Mouse (Mus musculus) liver, embryonic 15.5 days (tissue): ENCODE measurements at regions not wholly inside any gene's neighbourhood (a gene's known extent, or its start where the extent isn't known, plus 50 kb on each side); places are given as distances from the start of the nearest gene placed in this dataset.

Experiments used
- ATAC-seq: fragments of 200-750 bp; cut with Nextera tagmentation; 2 replicates; pipeline ENCODE4 v1.8.0; 2017; ENCODE audit warnings: moderate number of reproducible peaks, mild to moderate bottlenecking, moderate library complexity; ENCODE audit not compliant: insufficient read depth
- H3K27ac ChIP-seq: fragments of 300-500 bp; sonication (generic); replicated peaks from 2 replicates; pipeline ENCODE4 v1.5.1; 2015; ENCODE audit warnings: mild to moderate bottlenecking, inconsistent platforms
- H3K27me3 ChIP-seq: fragments of 300-500 bp; sonication (generic); 2 replicates; pipeline ENCODE4 v1.6.1; 2015; ENCODE audit warnings: mild to moderate bottlenecking, inconsistent platforms
- H3K36me3 ChIP-seq: fragments of 300-500 bp; sonication (generic); replicated peaks from 2 replicates; pipeline ENCODE4 v1.6.1; 2015; ENCODE audit warnings: moderate library complexity, mild to moderate bottlenecking, inconsistent platforms
- H3K4me1 ChIP-seq: fragments of 300-500 bp; sonication (generic); replicated peaks from 2 replicates; pipeline ENCODE4 v1.6.1; 2015; ENCODE audit warnings: inconsistent platforms
- H3K4me2 ChIP-seq: fragments of 300-500 bp; sonication (generic); 2 replicates; pipeline ENCODE4 v1.6.1; 2015; ENCODE audit warnings: moderate library complexity, mild to moderate bottlenecking, inconsistent platforms
- H3K4me3 ChIP-seq: fragments of 300-500 bp; sonication (generic); replicated peaks from 2 replicates; pipeline ENCODE4 v1.5.1; 2015; ENCODE audit warnings: mild to moderate bottlenecking, inconsistent platforms
- H3K9ac ChIP-seq: fragments of 300-500 bp; sonication (generic); 2 replicates; pipeline ENCODE4 v1.6.1; 2015; ENCODE audit warnings: moderate library complexity, mild to moderate bottlenecking, inconsistent platforms
- H3K9me3 ChIP-seq: fragments of 300-500 bp; sonication (generic); replicated peaks from 2 replicates; pipeline ENCODE4 v1.6.1; 2016; ENCODE audit warnings: inconsistent platforms
- WGBS: fragments of 180-500 bp; shearing (Covaris S2); methylation state at CpG from one replicate; pipeline ENCODE4 v1.1.7; 2015; ENCODE audit warnings: mixed read lengths; ENCODE audit not compliant: insufficient replicate concordance; 5-methylcytosine and 5-hydroxymethylcytosine counted together

- H3K9me3 ChIP-seq: no peaks in the 10 kb centered on the region
- no peaks in the 10 kb centered on the region for H3K36me3 ChIP-seq
- H3K4me2 ChIP-seq: no peak overlapping the region
- H3K9ac ChIP-seq: no peak overlapping the region
- 33% methylated on average over 6 of the region's 6 CpGs for WGBS
- no peak overlapping the region for H3K27ac ChIP-seq
- no peak overlapping the region for H3K4me3 ChIP-seq
- no peak for ATAC-seq
- no peaks in the 10 kb centered on the region for H3K27me3 ChIP-seq
- H3K4me1 ChIP-seq: no peaks in the 10 kb centered on the region
These were observed 147.4 kb downstream of the Dmrta2 start for GRCm38 (mm10) chr4:110125067-110125784.

- 60% methylated on average over 3 of the region's 3 CpGs for WGBS
- Histone ChIP-seq H3K27ac (no peak overlapping the region), H3K36me3 (no peaks in the 10 kb centered on the region), H3K9ac (no peak overlapping the region), H3K4me1 (no peaks in the 10 kb centered on the region), H3K27me3 (no peaks in the 10 kb centered on the region), H3K4me3 (no peak overlapping the region), H3K9me3 (no peaks in the 10 kb centered on the region), H3K4me2 (no peak overlapping the region)
- no peak for ATAC-seq
These were observed 150.2 kb downstream of the Dmrta2 start for GRCm38 (mm10) chr4:110127941-110128520.

GRCm38 (mm10) chr4:110128918-110129317, 151.1 kb downstream of the Dmrta2 start:
- H3K27ac ChIP-seq: no peak overlapping the region
- no peak overlapping the region for H3K4me2 ChIP-seq
- H3K27me3 ChIP-seq: no peaks in the 10 kb centered on the region
- no peaks in the 10 kb centered on the region for H3K36me3 ChIP-seq
- 26% methylated on average over 1 of the region's 1 CpGs for WGBS
- H3K9ac ChIP-seq: no peak overlapping the region
- no peak overlapping the region for H3K4me3 ChIP-seq
- no peaks in the 10 kb centered on the region for H3K9me3 ChIP-seq
- no peak for ATAC-seq
- H3K4me1 ChIP-seq: no peaks in the 10 kb centered on the region

GRCm38 (mm10) chr4:110129518-110129917, 151.7 kb downstream of the Dmrta2 start:
- no peaks in the 10 kb centered on the region for H3K27me3 ChIP-seq
- no peaks in the 10 kb centered on the region for H3K9me3 ChIP-seq
- 45% methylated on average over 3 of the region's 3 CpGs for WGBS
- ATAC-seq: no peak
- no peak overlapping the region for H3K4me2 ChIP-seq
- no peaks in the 10 kb centered on the region for H3K36me3 ChIP-seq
- H3K27ac ChIP-seq: no peak overlapping the region
- no peak overlapping the region for H3K9ac ChIP-seq
- H3K4me1 ChIP-seq: no peaks in the 10 kb centered on the region
- no peak overlapping the region for H3K4me3 ChIP-seq

- Histone ChIP-seq H3K36me3 (no peaks in the 10 kb centered on the region), H3K4me1 (no peaks in the 10 kb centered on the region), H3K4me2 (no peak overlapping the region), H3K9me3 (no peaks in the 10 kb centered on the region), H3K27me3 (no peaks in the 10 kb centered on the region), H3K4me3 (no peak overlapping the region), H3K9ac (no peak overlapping the region), H3K27ac (no peak overlapping the region)
- WGBS: 39% methylated on average over 4 of the region's 4 CpGs
- no peak for ATAC-seq
These were observed 154.2 kb downstream of the Dmrta2 start for GRCm38 (mm10) chr4:110132061-110132460.

- Histone ChIP-seq H3K27me3 (no peaks in the 10 kb centered on the region), H3K4me1 (no peaks in the 10 kb centered on the region), H3K9ac (no peak overlapping the region), H3K36me3 (no peaks in the 10 kb centered on the region), H3K4me2 (no peak overlapping the region), H3K9me3 (no peaks in the 10 kb centered on the region), H3K4me3 (no peak overlapping the region), H3K27ac (no peak overlapping the region)
- WGBS: 14% methylated on average over 7 of the region's 7 CpGs
- no peak for ATAC-seq
These were observed 156.2 kb downstream of the Dmrta2 start for GRCm38 (mm10) chr4:110134036-110134435.

- no peak for ATAC-seq
- Histone ChIP-seq H3K36me3 (no peaks in the 10 kb centered on the region), H3K27me3 (no peaks in the 10 kb centered on the region)
These were observed 167.4 kb downstream of the Dmrta2 start for GRCm38 (mm10) chr4:110145229-110145628.

GRCm38 (mm10) chr4:110152103-110152946, 174.5 kb downstream of the Dmrta2 start:
- Histone ChIP-seq H3K4me1 (no peaks in the 10 kb centered on the region), H3K4me2 (no peak overlapping the region), H3K4me3 (no peak overlapping the region), H3K9ac (no peak overlapping the region), H3K27me3 (no peaks in the 10 kb centered on the region), H3K9me3 (no peaks in the 10 kb centered on the region), H3K27ac (no peak overlapping the region), H3K36me3 (no peaks in the 10 kb centered on the region)
- no peak for ATAC-seq
- 28% methylated on average over 15 of the region's 15 CpGs for WGBS

More at GRCm38 (mm10) chr4:110145229-110145628, 167.4 kb downstream of the Dmrta2 start:
- 52% methylated on average over 1 of the region's 1 CpGs for WGBS
- Histone ChIP-seq H3K4me3 (no peak overlapping the region), H3K9me3 (no peaks in the 10 kb centered on the region), H3K4me1 (no peaks in the 10 kb centered on the region), H3K4me2 (no peak overlapping the region), H3K27ac (no peak overlapping the region), H3K9ac (no peak overlapping the region)
